Mouse (Mus musculus): ENCODE results near the gene Ep400. TPM values are rescaled to one million over a fixed set of nuclear protein-coding genes. Genes with fewer than 3 reads are reported as not detected.
A peak's percentile ranks its signal among the peaks of the same experiment; 100 is the strongest.

Ep400 gene
- 11.4 and 12.2 TPM in 2 replicates for polyA plus RNA-seq (2015; fragmentation: Nextera tagmentation; extraction: Ambion mirVana)

DNA sequence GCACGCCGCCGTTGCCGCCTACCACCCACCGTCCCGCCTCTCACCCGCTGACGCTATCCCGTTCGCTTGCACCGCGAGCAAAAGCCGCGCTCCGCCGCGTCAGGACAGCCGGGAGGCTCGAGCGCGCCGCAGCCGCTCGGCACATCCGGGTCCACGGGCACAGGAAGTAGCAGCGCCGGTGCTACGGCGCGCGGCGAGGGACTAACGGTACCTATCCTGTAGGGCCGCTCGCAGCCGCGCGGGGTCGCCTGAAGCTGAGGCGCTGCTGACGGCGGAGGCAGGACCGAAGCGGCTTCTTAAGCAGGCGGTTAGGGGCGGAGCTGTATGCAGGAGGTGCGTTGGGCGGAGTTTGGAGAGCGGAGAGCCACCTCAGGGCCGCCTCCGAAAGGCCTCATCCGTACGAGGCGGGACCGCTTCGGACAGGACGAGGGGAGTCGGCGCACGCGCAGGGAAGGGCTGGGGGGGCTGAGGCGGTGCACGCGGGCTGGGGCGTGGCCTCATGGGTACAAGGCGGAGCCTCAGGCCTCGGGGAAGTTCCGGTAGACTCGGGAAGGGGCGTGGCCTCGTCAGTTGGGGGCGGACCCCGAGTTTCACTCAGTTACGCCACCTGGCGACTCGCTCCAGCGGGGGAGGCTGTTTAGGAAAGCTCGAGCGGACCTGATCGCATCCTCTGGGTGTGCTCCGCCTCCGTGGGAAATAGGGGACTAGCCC is at the start of gene Ep400:
Ep400 (minus strand) TSS at position 270 of the 711 bp plus-strand sequence.
- no peak for TF ChIP-seq EP300 (optimal IDR thresholded peaks at IDR 0.05)
- peak; percentile 79 for TF ChIP-seq CTCF (IDR thresholded peaks at IDR 0.05; ENCODE audit: low read depth)
- Histone ChIP-seq H3K4me3 (ENCODE audit: low read depth, low read length) (peak within 1 kb of the TSS; percentile 97), H3K4me2 (replicated peaks; ENCODE audit: low read depth) (peak within 1 kb of the TSS; percentile 65), H3K36me3 (ENCODE audit: control insufficient read depth, insufficient read depth, low read length) (0 out of 2 replicates have a peak, but pooled peaks cover 3% of the 10 kb centered on the region), H3K4me1 (replicated peaks; ENCODE audit: control insufficient read depth, insufficient read depth) (no peaks in the 10 kb centered on the region), H3K9ac (ENCODE audit: low read length) (peak within 1 kb of the TSS; percentile 94), H3K9me3 (ENCODE audit: control insufficient read depth, low read length) (no peaks in the 10 kb centered on the region), H3K27me3 (ENCODE audit: control insufficient read depth, insufficient read depth, low read length) (no peaks in the 10 kb centered on the region), H3K27ac (replicated peaks) (peak within 1 kb of the TSS; percentile 98)
- peak; percentile 99 for ATAC-seq (ENCODE audit: low FRiP score, low TSS enrichment)
- peak; percentile 100 for DNase-seq (ENCODE audit: low spot score)
- under 1% methylated on average over 66 of the region's 83 CpGs for WGBS

- H3K27me3 ChIP-seq (ENCODE audit: control insufficient read depth, insufficient read depth, low read length), result no peaks in the 10 kb centered on the region
- under 1% methylated on average over 52 of the region's 80 CpGs for WGBS
- H3K4me3 ChIP-seq (ENCODE audit: low read depth, low read length), result peak within 1 kb of the TSS; percentile 93
- peak within 1 kb of the TSS; percentile 99 for H3K9ac ChIP-seq (ENCODE audit: low read length)
- TF ChIP-seq EP300 (optimal IDR thresholded peaks at IDR 0.05), result no peak
- TF ChIP-seq CTCF (IDR thresholded peaks at IDR 0.05; ENCODE audit: low read depth), result no peak
- H3K4me2 ChIP-seq (replicated peaks; ENCODE audit: low read depth), result peak within 1 kb of the TSS; percentile 95
- peaks cover 2% of the 10 kb centered on the region; the same call in 1 of the 2 replicates for H3K4me1 ChIP-seq (replicated peaks; ENCODE audit: control insufficient read depth, insufficient read depth)
- H3K27ac ChIP-seq (replicated peaks), result peak within 1 kb of the TSS; percentile 96
- H3K36me3 ChIP-seq (ENCODE audit: control insufficient read depth, insufficient read depth, low read length), result no peaks in the 10 kb centered on the region
- peak; percentile 100 for DNase-seq (ENCODE audit: low spot score)
- peak; percentile 96 for ATAC-seq (ENCODE audit: low FRiP score, low TSS enrichment)
- no peaks in the 10 kb centered on the region for H3K9me3 ChIP-seq (ENCODE audit: control insufficient read depth, low read length)
These were observed 39.3 kb upstream of the Ep400 start, which contains the start of gene Ulk1 for GRCm38 (mm10) chr5:110809667-110810325. TSS of gene Ulk1 (minus strand) at chr5:110810097.

DNA sequence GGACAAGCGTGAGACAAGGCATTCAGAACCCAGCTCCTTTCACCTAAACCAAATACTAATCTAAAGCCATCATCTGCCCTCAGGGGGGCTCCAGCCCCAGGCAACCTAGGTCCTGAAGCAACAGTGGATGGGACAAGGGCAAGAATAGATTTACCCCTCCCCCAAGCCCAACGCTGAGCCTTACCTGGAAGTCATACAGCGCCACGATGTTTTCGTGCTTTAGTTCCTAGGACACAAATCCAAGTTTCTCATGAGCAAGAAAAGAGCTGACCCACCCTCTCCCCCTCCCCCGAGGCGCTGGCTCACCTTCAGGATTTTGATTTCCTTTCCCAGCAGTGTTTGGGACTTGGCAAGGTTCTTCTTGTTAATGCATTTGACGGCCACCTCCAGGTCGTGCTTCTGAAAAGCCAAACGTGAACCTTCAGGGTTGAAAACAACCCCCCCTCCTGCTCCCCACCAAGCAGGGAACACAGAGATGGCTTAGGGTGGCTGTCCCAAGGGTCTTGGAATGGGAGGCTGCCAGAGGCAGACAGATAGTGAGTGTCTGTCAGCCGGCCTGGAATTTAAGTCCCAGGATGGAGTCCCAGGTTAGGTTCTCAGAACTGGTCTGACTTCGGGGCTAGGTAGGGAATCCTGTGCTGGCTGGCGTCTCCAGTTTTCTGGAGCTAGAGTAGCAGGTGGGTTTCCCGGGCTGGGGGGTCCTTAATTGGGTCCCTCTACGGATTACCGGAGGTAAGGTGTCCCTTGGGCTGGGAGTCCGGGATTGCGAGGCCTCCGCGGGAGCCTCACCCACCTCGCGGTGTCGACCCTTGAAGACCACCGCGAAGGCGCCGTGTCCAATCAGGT is 38.5 kb upstream of the Ep400 start:
- no peak for TF ChIP-seq EP300 (optimal IDR thresholded peaks at IDR 0.05)
- no peak for TF ChIP-seq CTCF (IDR thresholded peaks at IDR 0.05; ENCODE audit: low read depth)
- DNase-seq (ENCODE audit: low spot score), result peak; percentile 56
- ATAC-seq (ENCODE audit: low FRiP score, low TSS enrichment), result no peak

DNA sequence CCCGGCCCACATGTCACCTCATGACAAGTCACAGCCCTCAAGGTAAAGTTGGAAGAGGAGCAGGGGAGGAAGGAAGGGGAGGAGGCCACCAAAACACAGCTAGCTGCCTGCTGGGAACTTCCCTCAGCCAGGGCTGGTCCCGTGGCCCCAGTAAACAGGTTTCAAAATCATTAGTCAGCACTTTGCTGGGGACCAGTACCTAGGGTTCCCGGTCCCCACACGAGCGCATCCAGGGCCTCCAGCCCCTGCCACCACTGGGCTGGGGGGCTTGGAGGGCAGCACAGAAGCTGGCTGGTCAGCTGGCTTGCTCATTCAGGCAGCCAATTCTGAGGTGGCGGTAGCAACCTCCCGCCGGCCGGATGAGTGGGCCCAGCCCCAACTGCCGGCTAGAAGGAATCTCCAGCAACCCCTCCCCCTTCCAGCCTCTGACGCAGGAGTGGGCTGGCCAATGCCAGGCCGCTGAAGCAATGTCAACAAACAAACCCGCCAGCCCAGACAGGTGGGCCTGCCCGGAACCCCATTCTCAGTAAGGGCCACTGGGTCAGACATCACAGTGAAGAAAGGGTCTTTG is 37.6 kb upstream of the Ep400 start:
- H3K9me3 ChIP-seq (ENCODE audit: control insufficient read depth, low read length), result no peaks in the 10 kb centered on the region
- H3K4me1 ChIP-seq (replicated peaks; ENCODE audit: control insufficient read depth, insufficient read depth), result peaks cover 2% of the 10 kb centered on the region; the same call in 1 of the 2 replicates
- H3K27ac ChIP-seq (replicated peaks), result peak overlapping the region; percentile 96
- no peaks in the 10 kb centered on the region for H3K36me3 ChIP-seq (ENCODE audit: control insufficient read depth, insufficient read depth, low read length)
- peak overlapping the region; percentile 95 for H3K4me2 ChIP-seq (replicated peaks; ENCODE audit: low read depth)
- peak overlapping the region; percentile 93 for H3K4me3 ChIP-seq (ENCODE audit: low read depth, low read length)
- peak; percentile 77 for ATAC-seq (ENCODE audit: low FRiP score, low TSS enrichment)
- TF ChIP-seq EP300 (optimal IDR thresholded peaks at IDR 0.05), result no peak
- no peak for TF ChIP-seq CTCF (IDR thresholded peaks at IDR 0.05; ENCODE audit: low read depth)
- DNase-seq (ENCODE audit: low spot score), result peak; percentile 92
- 1% methylated on average over 14 of the region's 14 CpGs for WGBS
- H3K9ac ChIP-seq (ENCODE audit: low read length), result peak overlapping the region; percentile 99
- no peaks in the 10 kb centered on the region for H3K27me3 ChIP-seq (ENCODE audit: control insufficient read depth, insufficient read depth, low read length)

More for the DNA sequence above, 38.5 kb upstream of the Ep400 start:
- Histone ChIP-seq H3K4me3 (ENCODE audit: low read depth, low read length) (peak overlapping the region; percentile 93), H3K4me2 (replicated peaks; ENCODE audit: low read depth) (peak overlapping the region; percentile 95), H3K27me3 (ENCODE audit: control insufficient read depth, insufficient read depth, low read length) (no peaks in the 10 kb centered on the region), H3K9ac (ENCODE audit: low read length) (peak overlapping the region; percentile 99), H3K27ac (replicated peaks) (peak overlapping the region; percentile 96), H3K36me3 (ENCODE audit: control insufficient read depth, insufficient read depth, low read length) (no peaks in the 10 kb centered on the region), H3K4me1 (replicated peaks; ENCODE audit: control insufficient read depth, insufficient read depth) (peaks cover 2% of the 10 kb centered on the region; the same call in 1 of the 2 replicates), H3K9me3 (ENCODE audit: control insufficient read depth, low read length) (no peaks in the 10 kb centered on the region)
- WGBS, result under 1% methylated on average over 27 of the region's 27 CpGs

- ATAC-seq (ENCODE audit: low FRiP score, low TSS enrichment) (no peak), DNase-seq (ENCODE audit: low spot score) (no peak)
- Histone ChIP-seq H3K4me1 (replicated peaks; ENCODE audit: control insufficient read depth, insufficient read depth) (peaks cover 2% of the 10 kb centered on the region; the same call in 1 of the 2 replicates), H3K36me3 (ENCODE audit: control insufficient read depth, insufficient read depth, low read length) (no peaks in the 10 kb centered on the region), H3K27ac (replicated peaks) (peak overlapping the region; percentile 96), H3K9ac (ENCODE audit: low read length) (peak overlapping the region; percentile 99), H3K4me2 (replicated peaks; ENCODE audit: low read depth) (peak overlapping the region; percentile 95), H3K27me3 (ENCODE audit: control insufficient read depth, insufficient read depth, low read length) (no peaks in the 10 kb centered on the region), H3K4me3 (ENCODE audit: low read depth, low read length) (peak overlapping the region; percentile 93), H3K9me3 (ENCODE audit: control insufficient read depth, low read length) (no peaks in the 10 kb centered on the region)
- TF ChIP-seq EP300 (optimal IDR thresholded peaks at IDR 0.05) (no peak), CTCF (IDR thresholded peaks at IDR 0.05; ENCODE audit: low read depth) (no peak)
- WGBS, result 67% methylated on average over 4 of the region's 4 CpGs
These were observed 36.9 kb upstream of the Ep400 start for GRCm38 (mm10) chr5:110807453-110807852.
